Comparison of ENCODE assay signal across 10 mouse cellular contexts in genomic region chr4:32560246-32560645, GRCm38 (mm10). TPM values are rescaled to one million over a fixed set of nuclear protein-coding genes. Genes with fewer than 3 reads are reported as not detected.
DNase-seq lines count a peak whose midpoint lies in the region; ATAC-seq and TF ChIP-seq lines count a peak whose summit lies in the region.
"Had no signal": no experiment of that assay in that cellular context is flagged by ENCODE, and none has a peak within 500 bp of the region (broad histone marks: within the 10 kb centered on the region; RNA-seq: fewer than 3 reads in every experiment).

No protein-coding gene starts in this region.

- WGBS in heart, embryonic 13.5 days = 49% methylated on average over 6 of the region's 6 CpGs
- WGBS in heart, embryonic 12.5 days = 58% methylated on average over 6 of the region's 6 CpGs
- 65% methylated on average over 6 of the region's 6 CpGs for WGBS in hindbrain, embryonic 10.5 days
- WGBS in midbrain, postnatal 0 days = 40% methylated on average over 6 of the region's 6 CpGs

- DNase-seq in CD4-positive helper T cell, adult 2 months (ENCODE audit: low read depth, low spot score) = peak; percentile 85
- no peak for DNase-seq in hindbrain, embryonic 10.5 days (ENCODE audit: low spot score)
- no peak for DNase-seq in midbrain, postnatal 0 days (ENCODE audit: low spot score)
- no peak for DNase-seq in cerebellum, postnatal 10 days
- DNase-seq in ovary, postnatal 36 days (ENCODE audit: low spot score) = no peak
- no peak for DNase-seq in cerebellum, adult 18-20 months

- H3K4me3 ChIP-seq in heart, embryonic 13.5 days = no peak overlapping the region
- no peak overlapping the region for H3K4me3 ChIP-seq in heart, embryonic 12.5 days
- H3K4me3 ChIP-seq in hindbrain, embryonic 10.5 days = no peak overlapping the region
- no peak overlapping the region for H3K4me3 ChIP-seq in midbrain, postnatal 0 days (ENCODE audit: low read depth, low read length)
- H3K4me3 ChIP-seq: embryonic facial prominence, embryonic 13.5 days; limb, embryonic 12.5 days had no signal

- H3K4me1 ChIP-seq in heart, embryonic 13.5 days = peaks cover 20% of the 10 kb centered on the region
- peaks cover 20% of the 10 kb centered on the region for H3K4me1 ChIP-seq in heart, embryonic 12.5 days (replicated peaks)
- peaks cover 26% of the 10 kb centered on the region for H3K4me1 ChIP-seq in hindbrain, embryonic 10.5 days (replicated peaks)
- H3K4me1 ChIP-seq in midbrain, postnatal 0 days (ENCODE audit: insufficient read depth, low read length) = peaks cover 5% of the 10 kb centered on the region; the same call in 1 of the 2 replicates

- H3K9ac ChIP-seq in heart, embryonic 13.5 days = peak overlapping the region; percentile 20; the same call in 1 of the 2 replicates
- no peak overlapping the region for H3K9ac ChIP-seq in heart, embryonic 12.5 days
- no peak overlapping the region for H3K9ac ChIP-seq in midbrain, postnatal 0 days (replicated peaks; ENCODE audit: low read length, poor library complexity, severe bottlenecking)
- H3K9ac ChIP-seq: embryonic facial prominence, embryonic 13.5 days; limb, embryonic 12.5 days had no signal

- peak overlapping the region; percentile 30; the same call in 1 of the 2 replicates for H3K27ac ChIP-seq in heart, embryonic 13.5 days (replicated peaks)
- H3K27ac ChIP-seq in heart, embryonic 12.5 days (ENCODE audit: poor library complexity, severe bottlenecking) = no peak overlapping the region
- H3K27ac ChIP-seq in hindbrain, embryonic 10.5 days = peak overlapping the region; percentile 30
- H3K27ac ChIP-seq in midbrain, postnatal 0 days (ENCODE audit: low read depth, low read length) = peak overlapping the region; percentile 67; the same call in 1 of the 2 replicates
- H3K27ac ChIP-seq: embryonic facial prominence, embryonic 13.5 days; limb, embryonic 12.5 days had no signal

- no peak for ATAC-seq in heart, embryonic 13.5 days (ENCODE audit: extremely low read depth, insufficient number of reproducible peaks, low FRiP score, low TSS enrichment)
- no peak for ATAC-seq in heart, embryonic 12.5 days (ENCODE audit: insufficient number of reproducible peaks, low FRiP score)
- no peak for ATAC-seq in midbrain, postnatal 0 days (ENCODE audit: low FRiP score)

- no peak overlapping the region for H3K4me2 ChIP-seq in heart, embryonic 13.5 days
- no peak overlapping the region for H3K4me2 ChIP-seq in heart, embryonic 12.5 days
- no peak overlapping the region for H3K4me2 ChIP-seq in midbrain, postnatal 0 days (ENCODE audit: low read depth, low read length, poor library complexity, severe bottlenecking)
- H3K4me2 ChIP-seq: embryonic facial prominence, embryonic 13.5 days; limb, embryonic 12.5 days had no signal

- TF ChIP-seq CTCF in midbrain, postnatal 0 days (IDR thresholded peaks at IDR 0.05) = no peak

- peaks cover 26% of the 10 kb centered on the region for H3K36me3 ChIP-seq in heart, embryonic 13.5 days
- peaks cover 29% of the 10 kb centered on the region for H3K36me3 ChIP-seq in heart, embryonic 12.5 days
- peaks cover 29% of the 10 kb centered on the region for H3K36me3 ChIP-seq in hindbrain, embryonic 10.5 days
- H3K36me3 ChIP-seq in midbrain, postnatal 0 days (ENCODE audit: insufficient read depth, low read length) = peaks cover 8% of the 10 kb centered on the region

- no peaks in the 10 kb centered on the region for H3K27me3 ChIP-seq in heart, embryonic 13.5 days (replicated peaks)
- no peaks in the 10 kb centered on the region for H3K27me3 ChIP-seq in heart, embryonic 12.5 days (replicated peaks)
- H3K27me3 ChIP-seq in hindbrain, embryonic 10.5 days (ENCODE audit: insufficient read depth, poor library complexity, severe bottlenecking) = no peaks in the 10 kb centered on the region
- H3K27me3 ChIP-seq in midbrain, postnatal 0 days (ENCODE audit: insufficient read depth, low read length) = no peaks in the 10 kb centered on the region
- H3K27me3 ChIP-seq: embryonic facial prominence, embryonic 13.5 days; limb, embryonic 12.5 days had no signal

- no peaks in the 10 kb centered on the region for H3K9me3 ChIP-seq in heart, embryonic 13.5 days
- H3K9me3 ChIP-seq in heart, embryonic 12.5 days (replicated peaks) = no peaks in the 10 kb centered on the region
- no peaks in the 10 kb centered on the region for H3K9me3 ChIP-seq in hindbrain, embryonic 10.5 days
- no peaks in the 10 kb centered on the region for H3K9me3 ChIP-seq in midbrain, postnatal 0 days (ENCODE audit: low read length)
- H3K9me3 ChIP-seq: embryonic facial prominence, embryonic 13.5 days; limb, embryonic 12.5 days had no signal

RNA-seq across cellular contexts. Expression of gene Gja10, which starts 42.3 kb away (rescaled TPM):
- polyA plus RNA-seq in heart, embryonic 13.5 days (2015; fragmentation: Nextera tagmentation; extraction: Ambion mirVana) = not detected in 2 replicates
- not detected in 2 replicates for polyA plus RNA-seq in heart, embryonic 12.5 days (2016; fragmentation: Nextera tagmentation; extraction: Ambion mirVana)
- polyA plus RNA-seq in hindbrain, embryonic 10.5 days (2016; fragmentation: Nextera tagmentation; extraction: Ambion mirVana) = 0.14 TPM in 1 of 2 replicates, not detected in the other
- total RNA-seq in midbrain, postnatal 0 days (2014; rRNA removed) = not detected in 2 replicates
- polyA plus RNA-seq in midbrain, postnatal 0 days (2015; fragmentation: Nextera tagmentation; extraction: Ambion mirVana) = not detected in 2 replicates
- polyA plus RNA-seq: embryonic facial prominence, embryonic 13.5 days had no signal

RNA-seq across cellular contexts. Expression of gene Casp8ap2, which starts 55.0 kb away (rescaled TPM):
- 32.2 and 34.1 TPM in 2 replicates for polyA plus RNA-seq in heart, embryonic 13.5 days (2015; fragmentation: Nextera tagmentation; extraction: Ambion mirVana)
- 31.5 and 39.5 TPM in 2 replicates for polyA plus RNA-seq in heart, embryonic 12.5 days (2016; fragmentation: Nextera tagmentation; extraction: Ambion mirVana)
- polyA plus RNA-seq in hindbrain, embryonic 10.5 days (2016; fragmentation: Nextera tagmentation; extraction: Ambion mirVana) = 43.2 and 77.1 TPM in 2 replicates
- 36.1 and 50.9 TPM in 2 replicates for total RNA-seq in midbrain, postnatal 0 days (2014; rRNA removed)
- 31.7 and 35.6 TPM in 2 replicates for polyA plus RNA-seq in midbrain, postnatal 0 days (2015; fragmentation: Nextera tagmentation; extraction: Ambion mirVana)
